Comparison of ENCODE assay signal across 14 mouse cellular contexts in the genomic region with DNA sequence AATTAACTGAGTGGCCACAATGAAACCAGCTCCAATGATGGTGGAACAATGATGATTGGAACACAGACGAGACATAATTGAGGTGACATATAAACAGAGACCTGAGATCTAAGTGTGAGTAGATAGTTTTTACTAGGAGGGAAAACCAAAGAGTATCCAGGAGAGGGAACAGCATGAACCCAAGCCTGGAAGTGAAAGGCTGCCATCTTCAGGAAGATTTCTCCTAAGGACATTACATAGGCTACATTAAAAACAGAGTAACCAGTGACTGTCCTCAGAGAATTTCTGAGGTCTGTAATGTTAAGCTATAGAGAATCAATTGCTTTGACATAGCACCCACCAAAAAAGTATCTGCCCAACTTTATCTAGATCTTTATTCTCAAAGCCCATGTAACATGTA.
A peak's percentile ranks its signal among the peaks of the same experiment; 100 is the strongest.
DNase-seq lines count a peak whose midpoint lies in the region; ATAC-seq and TF ChIP-seq lines count a peak whose summit lies in the region.
"Had no signal": no experiment of that assay in that cellular context is flagged by ENCODE, and none has a peak within 500 bp of the region (broad histone marks: within the 10 kb centered on the region; RNA-seq: fewer than 3 reads in every experiment).

No protein-coding gene starts in this region.

- H3K27ac ChIP-seq in kidney, postnatal 0 days, result no peak overlapping the region
- H3K27ac ChIP-seq: embryonic facial prominence, embryonic 13.5 days; forebrain, embryonic 13.5 days; hindbrain, embryonic 13.5 days; midbrain, embryonic 10.5 days had no signal

- no peaks in the 10 kb centered on the region for H3K4me1 ChIP-seq in kidney, postnatal 0 days (replicated peaks; ENCODE audit: insufficient read depth, low read length)
- H3K4me1 ChIP-seq: embryonic facial prominence, embryonic 13.5 days; hindbrain, embryonic 13.5 days had no signal

- H3K4me2 ChIP-seq in kidney, postnatal 0 days (ENCODE audit: low read length), result no peak overlapping the region
- H3K4me2 ChIP-seq: embryonic facial prominence, embryonic 13.5 days; forebrain, embryonic 13.5 days; hindbrain, embryonic 13.5 days had no signal

- H3K4me3 ChIP-seq in kidney, postnatal 0 days (replicated peaks; ENCODE audit: low read depth, low read length), result no peak overlapping the region
- H3K4me3 ChIP-seq: embryonic facial prominence, embryonic 13.5 days; forebrain, embryonic 13.5 days; hindbrain, embryonic 13.5 days; midbrain, embryonic 10.5 days had no signal

- 63% methylated on average over 1 of the region's 1 CpGs for WGBS in kidney, postnatal 0 days

- H3K9me3 ChIP-seq in kidney, postnatal 0 days (replicated peaks; ENCODE audit: low read length), result no peaks in the 10 kb centered on the region
- H3K9me3 ChIP-seq: embryonic facial prominence, embryonic 13.5 days; forebrain, embryonic 13.5 days; hindbrain, embryonic 13.5 days; midbrain, embryonic 10.5 days had no signal

- no peaks in the 10 kb centered on the region for H3K36me3 ChIP-seq in kidney, postnatal 0 days (ENCODE audit: insufficient read depth, low read length)
- H3K36me3 ChIP-seq: embryonic facial prominence, embryonic 13.5 days; hindbrain, embryonic 13.5 days; midbrain, embryonic 10.5 days had no signal

- no peak overlapping the region for H3K9ac ChIP-seq in kidney, postnatal 0 days (ENCODE audit: low read depth, low read length)
- H3K9ac ChIP-seq: embryonic facial prominence, embryonic 13.5 days; forebrain, embryonic 13.5 days; hindbrain, embryonic 13.5 days had no signal

- TF ChIP-seq CTCF in kidney, postnatal 0 days (IDR thresholded peaks at IDR 0.05; ENCODE audit: low read depth), result peak; percentile 55

- no peak for ATAC-seq in kidney, postnatal 0 days (replicated peaks; ENCODE audit: low FRiP score, low read depth)
- ATAC-seq: forebrain, embryonic 13.5 days had no signal

- peak; percentile 9 for DNase-seq in cerebellum, adult 9-10 months
- DNase-seq in cerebellum, adult 11-12 months, result no peak
- peak; percentile 27 for DNase-seq in kidney, postnatal 0 days (ENCODE audit: low spot score)
- DNase-seq in kidney, postnatal 4 days, result no peak
- DNase-seq in 3T3-L1 (ENCODE audit: low read depth, low spot score) (peak; percentile 62), MN1 (ENCODE audit: low spot score) (no peak)
- DNase-seq in kidney, postnatal 14 days, result peak; percentile 21
- DNase-seq in B cell, adult 2 months, result no peak
- DNase-seq: cerebellum, adult 18-20 months; gastrocnemius, postnatal 10 days had no signal

- H3K27me3 ChIP-seq in kidney, postnatal 0 days (ENCODE audit: insufficient read depth, low read length), result no peaks in the 10 kb centered on the region
- H3K27me3 ChIP-seq: embryonic facial prominence, embryonic 13.5 days; forebrain, embryonic 13.5 days; hindbrain, embryonic 13.5 days had no signal

Comparison
In these comparisons a context has a peak if more than half of its experiments do, and no peak if none do; other contexts are left out.
1. DNase-seq: peak in cerebellum, adult 9-10 months (single experiment), kidney, postnatal 0 days (single experiment), 3T3-L1 (single experiment) and kidney, postnatal 14 days (single experiment); none in cerebellum, adult 11-12 months (single experiment), kidney, postnatal 4 days (0 of 2), MN1 (single experiment) and B cell, adult 2 months (0 of 2).